Mouse (Mus musculus) forelimb bud, embryonic 11.5 days (tissue): ENCODE results near the gene Trappc2l.
"Not testable (repeated sequence)": the region's sequence is repeated elsewhere in the genome, so short reads cannot be mapped to it uniquely, and the experiment has no call there.

Source experiments
- DNase-seq: peaks from one replicate; pipeline ENCODE4 v3.0.0-alpha.2; 2012; ENCODE audit warnings: low read depth, low spot score

Trappc2l gene

GRCm38 (mm10) chr8:122623844-122624642 is 12.6 kb downstream of the Trappc2l start:
- no peak for DNase-seq

DNA sequence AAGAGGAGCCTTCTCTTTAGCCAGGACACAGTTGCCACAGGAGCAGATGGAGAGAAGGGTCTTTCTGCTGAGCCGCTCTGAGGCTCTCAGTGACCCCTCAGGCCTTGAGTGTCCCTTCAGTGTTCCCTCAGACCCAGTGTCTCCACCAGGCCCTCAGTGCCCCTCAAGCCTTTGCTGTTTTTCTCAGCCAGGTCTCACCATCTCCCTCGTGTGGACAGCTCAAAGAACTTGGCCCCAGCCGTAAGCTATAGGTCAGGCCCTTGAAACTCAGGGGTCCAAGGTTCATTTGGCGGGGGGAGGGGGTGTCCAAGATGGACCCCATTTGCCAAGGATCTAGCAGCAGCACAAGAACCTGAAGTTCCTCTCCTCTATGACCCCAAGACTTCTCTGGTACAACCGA is 13.2 kb downstream of the Trappc2l start:
- DNase-seq: no peak

DNA sequence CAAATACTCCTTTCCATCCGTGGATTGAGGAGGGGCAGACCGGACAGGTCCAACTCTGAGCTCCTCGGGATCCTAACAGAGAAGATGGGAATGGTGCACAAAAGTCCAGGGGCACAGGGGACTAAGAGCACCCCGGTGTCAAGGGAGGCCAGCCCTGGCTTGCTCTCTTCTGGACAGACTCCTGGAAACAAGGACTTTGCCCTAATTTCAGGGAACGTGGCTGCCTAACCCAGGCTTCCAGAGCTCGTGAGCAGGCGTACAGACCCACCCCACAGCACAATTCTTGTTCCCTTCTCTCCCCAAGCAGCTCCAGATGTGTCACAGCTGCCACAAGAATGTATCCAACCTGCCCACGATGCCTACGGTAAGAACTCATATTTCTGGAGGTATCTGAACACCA is 14.4 kb downstream of the Trappc2l start:
- no peak for DNase-seq

- DNase-seq: no peak
Observed at GRCm38 (mm10) chr8:122626896-122627295, 15.5 kb downstream of the Trappc2l start.

GRCm38 (mm10) chr8:122629388-122629787 is 17.9 kb downstream of the Trappc2l start:
- DNase-seq: no peak

- DNase-seq: no peak
Observed at GRCm38 (mm10) chr8:122630696-122631095, 19.3 kb downstream of the Trappc2l start.

DNA sequence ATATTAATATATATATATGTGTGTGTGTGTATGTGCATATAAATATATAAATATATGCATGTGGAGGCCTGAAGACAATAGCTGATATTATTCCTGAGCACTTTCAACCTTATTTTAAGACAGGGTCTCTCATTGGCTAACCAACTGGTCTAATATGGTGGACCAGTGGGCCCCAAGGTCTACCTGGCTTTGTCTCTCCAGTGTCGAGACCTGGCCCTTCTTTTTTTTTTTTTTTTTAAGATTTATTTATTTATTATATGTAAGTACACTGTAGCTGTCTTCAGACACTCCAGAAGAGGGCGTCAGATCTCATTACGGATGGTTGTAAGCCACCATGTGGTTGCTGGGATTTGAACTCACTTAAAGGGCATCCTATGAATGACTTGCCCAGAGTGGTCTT is 20.7 kb downstream of the Trappc2l start:
- DNase-seq: not testable (repeated sequence)

GRCm38 (mm10) chr8:122633205-122633604 is 21.8 kb downstream of the Trappc2l start:
- DNase-seq: no peak

DNA sequence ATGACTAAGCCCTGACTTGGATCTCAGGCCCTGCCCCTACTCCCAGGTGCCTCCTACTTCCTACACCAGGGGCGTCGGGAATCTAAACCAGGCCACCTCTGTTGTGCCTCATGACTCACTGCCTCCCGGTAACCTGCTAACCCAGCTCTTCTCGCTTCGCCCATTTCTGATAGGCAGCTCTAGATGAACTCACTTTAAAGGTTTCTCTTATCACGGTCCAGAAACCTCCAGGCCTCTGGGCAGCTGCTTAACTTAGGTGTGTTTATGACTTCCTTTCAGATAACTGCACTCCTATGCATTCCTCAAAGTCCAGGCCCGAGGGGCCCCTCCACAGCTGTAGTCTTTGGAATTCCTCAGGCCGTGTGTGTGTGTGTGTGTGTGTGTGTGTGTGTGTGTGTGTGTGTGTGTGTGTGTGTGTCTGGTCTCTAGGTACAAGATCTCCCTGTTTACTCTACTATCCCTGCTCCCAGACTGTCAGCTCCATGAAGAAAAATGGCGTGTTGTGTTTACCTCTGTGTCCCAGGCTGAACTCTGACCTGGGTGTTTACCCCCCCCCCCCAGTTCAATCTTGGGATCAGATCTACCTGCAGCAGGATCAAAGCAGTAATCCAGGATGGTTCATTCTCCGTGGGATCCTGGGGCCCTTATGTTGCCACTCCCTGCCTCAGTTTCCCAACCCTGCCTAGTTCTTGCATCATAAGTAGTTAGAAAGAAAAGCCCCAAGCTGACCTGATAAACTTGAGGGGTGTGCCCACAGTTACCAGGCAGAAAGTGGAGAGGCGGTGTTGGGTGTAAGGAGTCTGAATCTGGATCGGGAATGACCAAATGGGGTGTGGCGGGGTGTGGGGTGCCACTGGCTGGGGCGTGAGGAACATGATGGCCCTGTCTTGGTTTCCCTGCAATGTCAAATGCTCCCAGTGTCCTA is 24.7 kb downstream of the Trappc2l start:
- no peak for DNase-seq

GRCm38 (mm10) chr8:122636803-122637175 is 25.3 kb downstream of the Trappc2l start:
- no peak for DNase-seq

- DNase-seq: no peak
Observed at GRCm38 (mm10) chr8:122637230-122637629, 25.8 kb downstream of the Trappc2l start.

DNA sequence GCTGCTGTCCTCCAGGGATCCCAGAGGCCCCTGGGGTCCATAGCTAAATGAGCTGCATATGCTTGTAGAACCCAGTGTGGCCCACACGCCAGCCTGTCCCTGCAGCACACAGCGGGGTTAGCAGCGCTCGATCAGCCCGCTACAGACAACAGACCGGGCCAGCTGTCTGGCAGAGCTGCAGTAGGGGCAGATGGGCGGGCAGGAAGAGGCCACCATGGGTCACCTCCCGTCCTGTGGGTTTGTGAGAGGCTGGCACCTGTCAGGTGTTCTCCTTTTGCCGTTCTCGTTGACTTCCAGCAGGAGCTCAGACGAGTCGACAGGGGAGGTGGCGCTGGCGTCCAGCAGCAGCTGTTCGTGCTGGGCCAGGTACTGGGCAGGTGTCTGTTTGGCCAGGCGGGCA is 27.2 kb downstream of the Trappc2l start:
- no peak for DNase-seq

- peak; percentile 52 for DNase-seq
Observed at GRCm38 (mm10) chr8:122639521-122640248, 28.2 kb downstream of the Trappc2l start.

GRCm38 (mm10) chr8:122640825-122641224 is 29.4 kb downstream of the Trappc2l start:
- DNase-seq: no peak

- DNase-seq: no peak
Observed at GRCm38 (mm10) chr8:122641406-122641805, 30.0 kb downstream of the Trappc2l start.

GRCm38 (mm10) chr8:122642071-122642470 is 30.6 kb downstream of the Trappc2l start:
- no peak for DNase-seq

GRCm38 (mm10) chr8:122644175-122644954 is 32.9 kb downstream of the Trappc2l start:
- no peak for DNase-seq

- no peak for DNase-seq
Observed at GRCm38 (mm10) chr8:122646337-122646736, 34.9 kb downstream of the Trappc2l start.

DNA sequence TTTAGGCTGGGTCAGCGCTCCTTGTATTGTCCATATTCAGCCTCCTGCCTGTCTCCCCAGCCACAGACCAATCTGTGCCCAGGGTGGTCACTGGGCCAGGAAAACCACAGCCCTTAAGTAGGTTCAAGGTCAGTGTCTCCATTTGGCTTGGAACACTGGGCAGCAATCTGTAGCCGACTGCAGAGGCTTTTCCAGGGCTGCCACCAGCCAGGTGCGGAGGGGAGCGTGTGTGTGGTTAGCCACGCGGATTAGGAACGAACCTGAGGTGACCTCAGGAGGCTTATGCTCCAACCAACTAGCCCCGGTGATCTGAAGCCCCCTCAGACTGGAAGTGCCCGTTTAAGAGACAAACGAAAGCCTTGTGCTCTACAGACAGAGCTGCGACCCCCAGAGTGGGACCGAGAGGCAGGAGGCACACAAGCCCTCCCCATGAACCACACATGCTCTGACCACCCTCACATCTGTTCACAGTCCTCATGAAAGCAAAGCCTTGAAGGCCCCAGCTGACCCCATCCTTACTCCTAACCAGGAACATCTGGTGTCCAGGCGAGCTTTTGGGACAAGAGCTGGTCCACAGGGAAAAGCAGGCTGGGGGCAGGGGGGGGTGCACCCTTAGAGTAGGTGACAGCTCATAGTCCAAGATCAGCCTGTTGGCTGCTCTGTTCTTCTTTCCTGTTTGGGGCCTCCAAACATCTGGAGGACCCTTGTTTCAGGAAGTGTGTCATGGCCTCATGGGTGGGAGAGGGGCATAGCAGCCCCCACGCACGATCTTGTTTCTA is 36.9 kb downstream of the Trappc2l start:
- peak; percentile 47 for DNase-seq

- DNase-seq: no peak
Observed at GRCm38 (mm10) chr8:122651326-122651921, 40.0 kb downstream of the Trappc2l start.
